Mouse (Mus musculus) MEL (cell line): ENCODE results near the gene Tmem104.

Experiments used
- CTCF ChIP-seq, 3 experiments: IDR thresholded peaks in 2 of 3; conservative IDR thresholded peaks in 1 of 3; 2 replicates each; pipeline ENCODE4 v1.5.1; 2011 to 2012; ENCODE audit warnings: low read length in 3 of 3, low read depth in 2 of 3, mild to moderate bottlenecking in 2 of 3, improper control_type of control experiment in 1 of 3, inconsistent platforms in 1 of 3, mixed read lengths in 1 of 3, moderate library complexity in 1 of 3; ENCODE audit not compliant: control insufficient read depth in 1 of 3, insufficient read depth in 1 of 3, poor library complexity in 1 of 3, severe bottlenecking in 1 of 3
- EP300 ChIP-seq, 2 experiments: IDR thresholded peaks; 2 replicates each; pipeline ENCODE4 v1.6.1; 2011; ENCODE audit warnings: improper control_type of control experiment in 2 of 2, low read length in 2 of 2, low read depth in 1 of 2, mild to moderate bottlenecking in 1 of 2
- MEF2A ChIP-seq: IDR thresholded peaks from 2 replicates; pipeline ENCODE4 v1.6.1; 2014; ENCODE audit warnings: low read depth, mild to moderate bottlenecking, inconsistent platforms, low read length, improper control_type of control experiment; ENCODE audit not compliant: poor library complexity, insufficient replicate concordance, severe bottlenecking; ENCODE audit errors: extremely low read depth
- RAD21 ChIP-seq: IDR thresholded peaks from 2 replicates; pipeline ENCODE4 v1.6.1; 2011; ENCODE audit warnings: mild to moderate bottlenecking, low read depth, low read length, improper control_type of control experiment
- USF1 ChIP-seq: IDR thresholded peaks from 2 replicates; pipeline ENCODE4 v1.6.1; 2014; ENCODE audit warnings: low read depth, mild to moderate bottlenecking, inconsistent platforms, low read length, improper control_type of control experiment, moderate library complexity
- USF2 ChIP-seq, 2 experiments: IDR thresholded peaks; 2 replicates each; pipeline ENCODE4 v1.6.1; 2011 to 2012; ENCODE audit warnings: improper control_type of control experiment in 2 of 2, low read length in 2 of 2, borderline replicate concordance in 1 of 2, inconsistent platforms in 1 of 2, low read depth in 1 of 2, mild to moderate bottlenecking in 1 of 2; ENCODE audit not compliant: insufficient read depth in 1 of 2

DNA sequence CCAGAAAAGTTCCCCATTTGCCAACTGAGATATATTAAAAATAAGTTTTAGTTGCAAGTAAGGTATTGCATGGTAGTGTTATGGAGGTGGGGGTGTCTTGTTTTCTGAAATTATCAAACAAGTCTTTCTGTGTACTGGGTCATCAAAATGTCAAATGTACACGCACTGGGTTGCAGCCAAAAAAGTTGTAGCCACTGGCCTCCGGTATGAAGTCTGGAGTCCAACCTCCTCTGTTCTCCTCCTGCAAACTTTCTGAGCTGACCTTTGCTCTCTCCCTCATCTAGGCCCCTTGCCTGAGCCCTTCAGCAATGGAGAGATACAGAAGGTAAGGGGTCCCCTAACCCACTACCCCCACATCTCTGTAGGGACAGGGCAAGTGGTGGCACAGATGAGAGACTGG is 8.5 kb upstream of the Tmem104 start:
- no peak for TF ChIP-seq RAD21
- no peak for TF ChIP-seq EP300 (IDR thresholded peaks at IDR 0.05; ENCODE audit: low read depth in 1 of 2, low read length in 2 of 2)
- no peak for TF ChIP-seq CTCF (IDR thresholded peaks at IDR 0.05 in 2 of 3, conservative IDR thresholded peaks at IDR 0.05 in 1 of 3; ENCODE audit: control insufficient read depth in 1 of 3, insufficient read depth in 1 of 3, low read depth in 2 of 3, low read length in 3 of 3, poor library complexity in 1 of 3, severe bottlenecking in 1 of 3)
- no peak for TF ChIP-seq USF2 (IDR thresholded peaks at IDR 0.05; ENCODE audit: borderline replicate concordance in 1 of 2, insufficient read depth in 1 of 2, low read depth in 1 of 2, low read length in 2 of 2)
- TF ChIP-seq MEF2A, result no peak
- no peak for TF ChIP-seq USF1
